Mouse (Mus musculus): ENCODE results near the gene Bmp2k. TPM values are rescaled to one million over a fixed set of nuclear protein-coding genes. Genes with fewer than 3 reads are reported as not detected.
"Not testable (repeated sequence)": the region's sequence is repeated elsewhere in the genome, so short reads cannot be mapped to it uniquely, and the experiment has no call there.

Gene Bmp2k
- polyA plus RNA-seq, 1 experiment from 2014 or later: 57.2 TPM

GRCm38 (mm10) chr5:97005891-97006290, 8.4 kb downstream of the Bmp2k start:
- Histone ChIP-seq H3K27ac (peak overlapping the region; percentile 99), H3K27me3 (replicated peaks) (no peaks in the 10 kb centered on the region), H3K4me3 (peak overlapping the region; percentile 42), H3K9me3 (replicated peaks) (no peaks in the 10 kb centered on the region), H3K4me2 (peak overlapping the region; percentile 70), H3K9ac (peak overlapping the region; percentile 67; the same call in 1 of the 2 replicates), H3K36me3 (peaks cover 43% of the 10 kb centered on the region), H3K4me1 (peaks cover 99% of the 10 kb centered on the region)
- no peak for ATAC-seq
- 72% methylated on average over 2 of the region's 2 CpGs for WGBS (ENCODE audit: insufficient replicate concordance)

- Histone ChIP-seq H3K9me3 (replicated peaks) (no peaks in the 10 kb centered on the region), H3K27ac (peak overlapping the region; percentile 99), H3K4me3 (peak overlapping the region; percentile 42), H3K4me1 (peaks cover 95% of the 10 kb centered on the region), H3K4me2 (peak overlapping the region; percentile 70), H3K27me3 (replicated peaks) (no peaks in the 10 kb centered on the region), H3K36me3 (peaks cover 33% of the 10 kb centered on the region), H3K9ac (peak overlapping the region; percentile 67)
- 50% methylated on average over 3 of the region's 3 CpGs for WGBS (ENCODE audit: insufficient replicate concordance)
- no peak for ATAC-seq
Measured at GRCm38 (mm10) chr5:97006929-97007328, 9.4 kb downstream of the Bmp2k start.

GRCm38 (mm10) chr5:97007496-97007895, 10.0 kb downstream of the Bmp2k start:
- Histone ChIP-seq H3K4me1 (peaks cover 93% of the 10 kb centered on the region), H3K9ac (peak overlapping the region; percentile 67), H3K4me2 (peak overlapping the region; percentile 70), H3K27me3 (replicated peaks) (no peaks in the 10 kb centered on the region), H3K36me3 (peaks cover 28% of the 10 kb centered on the region), H3K4me3 (peak overlapping the region; percentile 42), H3K27ac (peak overlapping the region; percentile 99), H3K9me3 (replicated peaks) (no peaks in the 10 kb centered on the region)
- 20% methylated on average over 3 of the region's 3 CpGs for WGBS (ENCODE audit: insufficient replicate concordance)
- ATAC-seq: peak; percentile 89

GRCm38 (mm10) chr5:97009140-97009539, 11.7 kb downstream of the Bmp2k start:
- H3K27ac ChIP-seq: peak overlapping the region; percentile 99
- not testable (repeated sequence) for ATAC-seq; H3K9me3 ChIP-seq (replicated peaks); H3K27me3 ChIP-seq (replicated peaks)
- WGBS (ENCODE audit: insufficient replicate concordance): 64% methylated on average over 10 of the region's 10 CpGs
- H3K36me3 ChIP-seq: peaks cover 24% of the 10 kb centered on the region
- peaks cover 91% of the 10 kb centered on the region for H3K4me1 ChIP-seq
- H3K9ac ChIP-seq: peak overlapping the region; percentile 61
- H3K4me2 ChIP-seq: peak overlapping the region; percentile 70
- H3K4me3 ChIP-seq: peak overlapping the region; percentile 45

- H3K4me3 ChIP-seq: peak overlapping the region; percentile 45
- peak; percentile 81 for ATAC-seq
- 27% methylated on average over 11 of the region's 11 CpGs for WGBS (ENCODE audit: insufficient replicate concordance)
- no peaks in the 10 kb centered on the region for H3K9me3 ChIP-seq (replicated peaks)
- peaks cover 21% of the 10 kb centered on the region for H3K36me3 ChIP-seq
- peak overlapping the region; percentile 61 for H3K9ac ChIP-seq
- peaks cover 91% of the 10 kb centered on the region for H3K4me1 ChIP-seq
- H3K27ac ChIP-seq: peak overlapping the region; percentile 99
- no peaks in the 10 kb centered on the region for H3K27me3 ChIP-seq (replicated peaks)
- peak overlapping the region; percentile 70 for H3K4me2 ChIP-seq
Measured at GRCm38 (mm10) chr5:97009601-97010335, 12.3 kb downstream of the Bmp2k start.

GRCm38 (mm10) chr5:97015781-97016508, 18.5 kb downstream of the Bmp2k start:
- WGBS (ENCODE audit: insufficient replicate concordance): 86% methylated on average over 11 of the region's 11 CpGs

GRCm38 (mm10) chr5:97016842-97017577, 19.5 kb downstream of the Bmp2k start:
- Histone ChIP-seq H3K36me3 (peaks cover 49% of the 10 kb centered on the region), H3K9me3 (replicated peaks) (no peaks in the 10 kb centered on the region), H3K4me2 (peak overlapping the region; percentile 6; the same call in 1 of the 2 replicates), H3K9ac (peak overlapping the region; percentile 19; the same call in 1 of the 2 replicates), H3K4me1 (peaks cover 93% of the 10 kb centered on the region), H3K27ac (peak overlapping the region; percentile 68), H3K27me3 (replicated peaks) (no peaks in the 10 kb centered on the region), H3K4me3 (no peak overlapping the region)
- 0 out of 2 replicates have a peak, but pooled peaks have one; percentile 28 for ATAC-seq
- WGBS (ENCODE audit: insufficient replicate concordance): 75% methylated on average over 9 of the region's 9 CpGs

More at GRCm38 (mm10) chr5:97015781-97016508, 18.5 kb downstream of the Bmp2k start:
- ATAC-seq: no peak
- 0 out of 2 replicates have a peak overlapping the region, but pooled peaks have one; percentile 11 for H3K27ac ChIP-seq
- H3K36me3 ChIP-seq: peaks cover 48% of the 10 kb centered on the region
- no peak overlapping the region for H3K9ac ChIP-seq
- no peak overlapping the region for H3K4me2 ChIP-seq
- H3K27me3 ChIP-seq (replicated peaks): no peaks in the 10 kb centered on the region
- H3K4me3 ChIP-seq: no peak overlapping the region
- peaks cover 88% of the 10 kb centered on the region for H3K4me1 ChIP-seq
- H3K9me3 ChIP-seq (replicated peaks): no peaks in the 10 kb centered on the region

GRCm38 (mm10) chr5:97022305-97023278, 25.1 kb downstream of the Bmp2k start:
- ATAC-seq: peak; percentile 93
- Histone ChIP-seq H3K4me1 (peaks cover 95% of the 10 kb centered on the region), H3K4me3 (no peak overlapping the region), H3K9me3 (replicated peaks) (no peaks in the 10 kb centered on the region), H3K9ac (0 out of 2 replicates have a peak overlapping the region, but pooled peaks have one; percentile 1), H3K4me2 (peak overlapping the region; percentile 40), H3K36me3 (peaks cover 60% of the 10 kb centered on the region), H3K27me3 (replicated peaks) (no peaks in the 10 kb centered on the region), H3K27ac (peak overlapping the region; percentile 71)
- 41% methylated on average over 15 of the region's 15 CpGs for WGBS (ENCODE audit: insufficient replicate concordance)

GRCm38 (mm10) chr5:97024834-97025233, 27.3 kb downstream of the Bmp2k start:
- Histone ChIP-seq H3K27me3 (replicated peaks) (no peaks in the 10 kb centered on the region), H3K27ac (peak overlapping the region; percentile 38), H3K9ac (no peak overlapping the region), H3K9me3 (replicated peaks) (no peaks in the 10 kb centered on the region), H3K4me3 (no peak overlapping the region), H3K4me1 (peaks cover 98% of the 10 kb centered on the region), H3K36me3 (peaks cover 67% of the 10 kb centered on the region), H3K4me2 (no peak overlapping the region)
- ATAC-seq: no peak
- WGBS (ENCODE audit: insufficient replicate concordance): 74% methylated on average over 5 of the region's 5 CpGs

GRCm38 (mm10) chr5:97025650-97026049, 28.2 kb downstream of the Bmp2k start:
- no peak overlapping the region for H3K4me3 ChIP-seq
- WGBS (ENCODE audit: insufficient replicate concordance): 82% methylated on average over 6 of the region's 6 CpGs
- peaks cover 69% of the 10 kb centered on the region for H3K36me3 ChIP-seq
- peaks cover 94% of the 10 kb centered on the region for H3K4me1 ChIP-seq
- H3K9me3 ChIP-seq (replicated peaks): no peaks in the 10 kb centered on the region
- no peak for ATAC-seq
- peak overlapping the region; percentile 38; the same call in 1 of the 2 replicates for H3K27ac ChIP-seq
- H3K9ac ChIP-seq: no peak overlapping the region
- H3K27me3 ChIP-seq (replicated peaks): no peaks in the 10 kb centered on the region
- no peak overlapping the region for H3K4me2 ChIP-seq

Data from liver, embryonic 12.5 days (tissue).